Mouse (Mus musculus) fat pad, adult 2 months (tissue): Measurements from ENCODE around the gene Fam120a.

Source experiments
- DNase-seq: peaks from one replicate; pipeline ENCODE4 v3.0.0-alpha.2; 2011; ENCODE audit warnings: low read depth, low spot score; ENCODE audit errors: extremely low read depth

The Fam120a gene

DNA sequence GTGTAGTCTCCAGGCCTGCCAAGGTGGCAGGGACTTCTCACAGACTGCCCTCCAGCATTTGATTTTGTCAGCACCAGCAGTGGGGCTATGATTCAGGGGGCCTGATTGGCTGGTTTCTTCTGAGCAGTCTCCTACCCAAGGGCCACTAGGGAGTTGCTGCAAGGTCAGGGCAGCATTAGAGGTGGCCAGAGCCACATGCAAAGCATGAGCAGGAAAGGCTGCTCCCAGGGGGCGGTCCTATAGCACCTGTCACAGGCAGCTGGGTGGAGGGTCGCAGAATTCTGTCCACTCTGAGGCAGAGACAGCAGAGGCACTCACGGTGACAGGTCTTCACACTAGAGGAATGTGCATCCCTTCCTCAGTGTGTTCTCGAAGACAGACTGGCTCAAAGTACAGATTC, 109.0 kb downstream of the Fam120a start:
- no peak for DNase-seq

DNA sequence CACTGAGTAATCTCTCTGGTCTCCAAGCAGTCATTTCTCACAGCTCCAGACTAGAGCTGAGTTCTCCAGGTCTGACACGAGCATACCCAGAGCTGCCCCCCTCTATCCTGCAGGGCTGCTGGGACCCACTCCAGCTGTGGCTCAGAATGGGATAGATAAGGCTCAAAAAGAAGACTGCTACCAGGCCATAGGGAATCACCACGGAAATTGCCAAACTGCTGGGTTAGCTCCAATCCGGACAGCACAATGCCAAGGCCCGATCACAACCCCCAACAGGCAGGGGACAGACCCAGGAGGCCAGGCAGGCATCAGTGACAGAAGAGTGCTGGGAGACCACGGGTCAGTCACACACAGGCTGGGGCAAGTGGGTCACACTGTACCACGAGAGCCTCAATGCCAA, 109.8 kb downstream of the Fam120a start:
- no peak for DNase-seq

DNA sequence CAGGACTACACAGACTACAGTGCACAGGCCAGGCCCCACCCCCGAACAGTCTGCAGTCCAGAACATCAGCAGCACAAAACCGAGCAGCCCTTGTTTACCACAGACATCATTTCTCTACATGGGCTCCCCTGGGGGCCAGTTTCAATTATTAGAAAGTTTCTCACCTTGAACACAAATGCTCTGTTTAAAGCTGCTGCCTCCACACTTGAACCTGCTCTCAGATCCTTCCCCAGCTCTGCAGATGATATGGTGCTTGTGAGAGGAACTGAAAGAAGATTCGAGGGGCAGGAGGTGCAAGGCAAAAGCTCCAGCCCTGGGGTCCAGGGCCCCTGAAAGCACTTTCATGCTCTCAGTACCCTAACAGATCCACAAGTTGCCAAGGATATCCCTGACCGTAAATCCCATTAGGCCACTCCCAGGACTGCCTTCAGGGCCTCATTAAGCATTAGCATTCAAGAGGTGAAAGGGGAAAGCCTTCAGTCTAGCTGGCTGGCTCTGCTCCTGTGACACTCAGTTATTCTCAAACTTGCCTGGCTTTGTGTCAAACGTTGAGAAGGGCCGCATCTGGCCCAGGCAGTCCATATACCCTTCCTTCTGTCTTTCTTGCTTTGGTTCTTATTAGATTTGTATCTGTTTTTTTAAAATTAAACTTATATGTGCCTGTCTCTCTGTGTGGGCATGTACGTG, 110.4 kb downstream of the Fam120a start:
- DNase-seq: no peak

DNA sequence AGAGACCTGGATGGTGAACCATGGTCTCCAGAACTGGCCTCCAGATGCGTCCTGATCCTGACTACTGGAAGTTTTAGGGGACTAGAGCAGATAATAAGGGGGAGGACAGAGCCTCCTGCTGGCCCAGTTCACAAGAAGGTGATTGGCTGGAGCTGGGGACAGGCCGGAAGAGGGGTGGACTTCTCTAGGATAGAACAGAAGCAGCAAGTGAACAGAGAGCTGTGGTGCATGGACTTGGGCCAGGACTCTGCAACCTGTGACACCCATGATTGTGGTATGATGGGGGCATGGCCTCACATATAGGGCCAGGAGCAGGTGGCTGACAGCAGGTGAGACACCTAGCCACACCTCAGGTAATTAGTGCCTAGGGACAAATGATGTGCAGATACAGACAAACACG, 113.9 kb downstream of the Fam120a start:
- DNase-seq: no peak

DNA sequence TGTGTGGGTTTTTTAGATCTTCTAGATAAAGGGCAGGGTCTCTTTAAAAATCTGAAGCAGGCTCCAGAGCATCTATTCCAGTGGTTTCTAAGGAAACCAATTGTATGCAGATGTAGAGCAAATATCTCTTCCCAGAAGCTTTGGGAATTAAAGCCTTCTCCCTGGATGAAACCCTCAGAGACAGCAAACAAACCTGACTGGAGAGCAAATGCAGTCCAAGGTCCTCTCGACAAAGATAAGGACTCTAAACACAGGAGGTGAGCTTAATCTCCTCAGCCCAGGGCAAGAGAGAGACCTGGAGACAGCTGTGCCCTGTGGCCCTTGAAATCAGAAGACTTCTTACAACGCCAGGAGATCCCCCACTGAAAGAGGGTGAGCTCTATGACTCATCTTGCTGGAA, 114.3 kb downstream of the Fam120a start:
- DNase-seq: no peak

DNA sequence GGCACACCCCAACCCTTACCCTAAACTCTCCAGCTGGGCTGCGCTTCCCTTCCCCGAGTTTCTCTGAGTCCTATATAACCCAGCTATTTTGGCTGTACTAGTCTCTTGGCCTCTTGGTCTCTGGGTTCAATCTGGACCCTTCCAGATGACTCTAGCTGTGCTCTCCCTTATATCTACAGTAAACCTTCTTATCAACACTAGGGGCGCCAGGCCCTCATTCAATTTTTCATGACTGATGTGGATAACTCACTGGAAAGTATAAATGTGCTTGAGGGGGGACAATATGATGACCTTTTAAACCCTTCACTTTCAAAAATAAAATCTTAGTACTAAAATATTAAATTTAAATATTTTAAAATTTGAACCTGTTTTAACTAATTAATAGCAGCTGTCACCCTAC, 115.0 kb downstream of the Fam120a start:
- DNase-seq: no peak

DNA sequence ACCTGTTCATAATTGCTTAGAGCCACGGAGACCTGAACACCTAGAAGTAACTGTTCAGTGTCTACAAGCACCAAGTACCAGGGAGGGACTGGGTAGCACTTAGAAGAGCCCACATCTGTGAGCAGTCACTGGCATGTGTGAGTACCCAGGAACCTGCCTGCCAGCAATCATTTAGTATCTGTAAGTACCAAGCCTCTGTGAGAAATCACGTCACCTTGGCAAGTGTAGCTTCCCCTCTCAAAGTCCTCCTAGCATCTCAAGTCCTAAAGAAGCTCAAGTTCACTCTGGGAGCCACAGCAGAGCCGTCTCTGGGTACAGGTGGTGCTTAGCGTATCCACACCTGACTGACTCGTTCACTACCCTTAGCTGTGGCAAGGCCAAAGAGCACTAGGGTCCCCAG, 116.1 kb downstream of the Fam120a start:
- DNase-seq: no peak

DNA sequence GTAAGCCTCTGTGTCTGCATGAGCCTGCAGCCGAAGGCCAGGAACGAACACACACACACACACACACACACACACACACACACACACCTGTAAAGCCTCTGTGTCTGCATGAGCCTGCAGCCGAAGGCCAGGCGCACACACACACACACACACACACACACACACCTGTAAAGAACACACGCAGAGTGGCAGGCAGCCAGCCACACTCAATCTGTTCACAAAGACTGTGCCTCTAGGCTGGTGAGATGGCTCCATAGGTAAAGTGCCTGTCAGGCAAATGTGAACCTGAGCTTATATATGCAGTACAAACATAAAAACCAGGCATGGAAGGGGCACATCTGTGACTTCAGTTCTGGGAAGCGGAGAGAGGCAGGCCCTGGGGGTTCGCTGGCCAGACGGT, 117.0 kb downstream of the Fam120a start:
- DNase-seq: no peak

DNA sequence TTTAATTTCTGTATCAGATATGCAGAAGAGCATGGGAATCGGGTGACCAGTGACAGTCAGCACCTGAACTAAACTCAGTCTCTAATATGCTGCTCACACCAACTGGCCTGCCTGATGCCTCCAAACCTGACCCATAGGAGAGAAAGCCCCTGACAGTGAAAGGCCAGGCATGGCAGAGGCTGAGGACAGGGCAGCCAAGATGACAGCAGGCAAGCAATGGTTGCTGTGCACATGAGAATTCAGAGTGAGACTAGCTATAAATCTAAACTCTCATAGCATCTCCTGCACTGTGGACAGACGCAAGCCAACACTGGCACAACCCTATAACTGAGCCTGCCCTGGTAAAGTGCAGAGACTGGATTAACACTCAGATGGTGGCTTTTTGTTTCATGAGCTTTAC, 117.5 kb downstream of the Fam120a start:
- DNase-seq: no peak

DNA sequence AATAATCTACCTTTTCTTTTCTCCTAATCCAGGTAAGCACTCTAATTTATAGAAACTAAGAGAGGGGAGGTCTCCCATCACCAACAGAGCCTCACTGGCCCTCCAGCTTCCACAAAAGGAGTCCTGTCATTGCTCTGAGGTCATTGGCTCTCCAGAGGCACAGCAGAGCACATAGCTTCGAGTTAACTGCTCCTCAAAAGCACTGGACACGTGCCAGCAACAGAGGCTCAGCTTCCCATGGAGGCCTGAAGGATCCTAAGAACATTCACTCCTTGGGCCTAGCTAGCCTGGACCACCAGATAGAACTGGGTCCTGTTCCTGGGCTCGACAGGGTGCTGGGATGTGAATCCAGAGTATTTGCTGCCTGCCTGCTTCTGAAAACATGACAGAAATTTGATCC, 118.7 kb downstream of the Fam120a start:
- DNase-seq: no peak

DNA sequence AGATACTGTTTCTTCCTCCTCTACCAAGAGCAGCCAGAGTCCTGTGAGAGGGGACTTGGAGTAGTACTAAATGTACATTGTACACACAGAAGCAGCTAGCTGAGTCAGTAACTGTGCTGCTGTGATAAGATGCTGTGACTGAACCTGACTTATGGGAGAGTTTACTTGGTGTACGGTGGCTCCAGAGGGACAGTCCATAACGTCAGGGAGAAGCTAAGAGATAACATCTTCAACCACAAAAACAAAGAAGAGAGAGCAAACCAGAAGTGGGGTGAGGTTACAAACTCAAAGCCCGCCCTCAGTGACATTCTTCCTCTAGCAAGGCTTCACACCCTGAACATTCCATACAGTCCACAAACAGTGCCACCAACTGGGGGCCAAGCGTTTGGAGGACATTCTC, 122.5 kb downstream of the Fam120a start:
- no peak for DNase-seq

DNA sequence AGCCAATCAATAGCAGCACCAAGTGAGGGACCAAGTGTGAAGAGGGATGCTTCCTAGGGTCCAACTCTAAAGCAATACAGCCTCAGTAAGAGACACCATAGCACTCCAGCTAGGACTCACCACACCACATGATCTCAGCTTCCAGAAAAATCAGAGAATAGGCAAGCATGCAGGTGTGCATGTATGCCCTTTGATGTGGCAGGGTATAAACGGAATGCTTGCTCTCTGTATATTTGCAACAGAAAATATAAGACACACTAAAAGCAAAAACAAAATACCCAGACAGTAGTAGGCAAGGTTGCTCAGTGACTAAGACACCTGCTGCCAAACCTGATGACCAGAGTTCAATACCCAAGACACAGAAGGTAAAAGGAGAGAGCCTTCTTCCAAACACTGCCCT, 124.3 kb downstream of the Fam120a start:
- DNase-seq: no peak

DNA sequence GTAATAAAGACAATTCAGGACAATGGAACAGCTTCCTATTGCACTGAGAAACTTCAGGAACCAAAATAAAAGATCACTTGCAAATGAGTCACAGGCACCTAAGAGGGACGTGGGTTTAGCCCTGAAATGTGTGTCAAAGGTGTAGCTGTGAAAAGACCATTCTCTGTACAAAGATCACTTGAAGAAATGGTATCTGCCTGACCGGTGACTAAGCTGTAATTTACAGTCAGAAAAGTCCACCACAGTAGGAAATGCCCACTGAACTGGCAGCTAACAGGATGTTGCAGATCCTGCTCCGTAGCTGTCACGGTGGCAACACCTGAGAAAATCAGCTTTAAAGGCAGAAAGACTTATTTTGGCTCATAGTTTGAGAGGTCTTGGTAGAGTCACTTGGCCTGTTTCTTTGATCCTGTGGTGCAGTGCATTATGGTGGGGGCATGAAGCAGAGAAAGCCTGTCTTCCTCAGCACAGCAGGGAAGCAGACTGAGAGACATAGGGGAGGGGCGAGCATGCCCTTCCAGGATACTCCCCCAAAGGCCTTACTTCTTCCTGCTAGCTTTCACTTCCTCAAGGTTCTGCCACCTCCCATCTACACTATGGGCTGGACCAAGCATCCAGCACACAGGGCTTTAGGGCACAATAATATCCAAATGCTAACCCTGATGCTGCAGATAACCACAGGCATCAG, 125.8 kb downstream of the Fam120a start:
- DNase-seq: no peak

DNA sequence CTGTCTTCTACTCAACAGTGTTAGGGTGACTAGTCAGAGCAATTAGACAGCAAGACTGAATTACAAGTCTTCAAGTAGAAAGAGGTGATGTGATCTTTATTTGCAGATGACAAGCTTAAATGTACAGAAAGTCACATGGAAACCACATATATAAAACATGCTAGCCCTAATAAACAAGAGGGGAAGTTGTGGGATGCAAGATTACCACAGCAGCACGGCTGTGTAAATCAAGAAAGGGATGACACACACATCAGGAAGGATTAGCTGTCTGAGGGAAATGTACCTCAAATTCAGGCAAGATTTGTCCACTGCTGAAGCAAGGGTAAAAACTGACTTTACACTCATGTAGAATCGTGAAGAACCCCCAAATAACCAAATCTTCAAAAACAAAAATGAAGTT, 129.5 kb downstream of the Fam120a start:
- DNase-seq: no peak

DNA sequence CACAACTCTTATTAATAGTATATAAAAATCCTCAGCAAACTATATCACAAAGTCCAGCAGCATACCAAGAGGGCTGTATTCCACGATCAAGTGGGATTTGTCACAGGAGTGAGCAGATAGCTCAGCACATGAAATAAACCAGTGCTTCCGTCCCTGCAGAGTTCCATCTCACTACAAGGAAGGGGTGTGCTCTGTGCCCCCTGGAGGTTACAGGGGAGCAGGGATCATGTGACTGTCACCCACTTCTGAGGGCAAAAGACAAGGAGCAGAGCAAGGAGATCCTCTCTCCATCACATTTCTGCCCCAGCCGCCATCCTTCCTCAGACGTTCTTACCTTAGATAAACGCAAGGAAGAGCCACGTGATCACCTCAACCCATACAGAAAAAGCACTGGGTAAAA, 130.3 kb downstream of the Fam120a start:
- DNase-seq: no peak

DNA sequence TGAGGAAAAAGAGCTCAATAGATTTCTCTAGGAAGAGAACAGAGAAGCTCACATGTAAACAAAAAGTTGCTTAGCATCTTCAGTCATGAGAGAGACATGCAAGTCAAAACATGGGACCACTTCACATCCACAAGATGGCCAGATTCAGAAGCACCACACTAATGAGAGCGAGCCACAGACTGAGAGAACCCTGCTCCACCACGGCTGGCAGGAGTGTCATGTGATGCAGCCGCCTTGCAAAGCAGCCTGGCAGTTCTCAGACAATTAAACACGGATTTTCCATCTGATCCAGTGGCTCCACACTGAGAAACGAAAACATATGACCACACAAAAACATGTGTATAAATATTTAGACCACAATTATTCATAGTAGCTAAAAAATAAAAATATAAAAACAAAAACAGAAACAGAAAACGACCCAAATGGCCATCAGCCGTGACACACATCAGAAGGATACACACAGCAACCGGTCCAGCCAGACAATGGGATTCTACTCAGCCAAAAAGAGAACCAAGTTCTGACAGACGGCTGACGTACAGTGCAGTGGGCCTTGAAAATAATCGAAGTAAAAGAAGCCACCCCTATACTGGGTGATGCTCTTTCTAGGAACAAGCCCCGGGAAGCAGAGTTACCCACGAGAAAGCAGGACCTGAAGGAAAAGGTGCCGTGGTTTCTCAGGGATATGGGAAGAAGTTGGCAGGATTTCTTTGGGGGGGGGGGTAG, 137.1 kb downstream of the Fam120a start:
- no peak for DNase-seq

DNA sequence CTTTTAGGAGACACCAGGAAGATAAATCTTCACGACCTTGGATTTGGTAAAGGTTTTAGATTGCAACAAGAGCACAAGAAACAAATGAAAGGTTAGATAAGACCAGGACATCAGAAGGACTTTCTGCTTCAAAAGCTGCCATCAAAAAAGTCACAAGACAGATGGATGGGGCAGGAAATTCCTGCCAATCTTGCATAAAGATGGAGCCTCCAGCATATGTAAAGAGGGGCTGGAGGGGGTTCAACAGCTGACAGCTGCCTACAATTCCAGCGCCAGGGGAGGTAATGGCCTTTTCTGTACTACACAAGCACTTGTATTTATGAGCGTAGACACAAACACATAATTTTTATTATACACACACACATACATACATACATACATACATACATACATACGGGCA, 138.0 kb downstream of the Fam120a start:
- DNase-seq: no peak
